Mouse (Mus musculus) c-Kit-positive CD71-positive TER-119-negative erythroid progenitor cells, embryonic 14.5 days (primary cell): ENCODE data around the gene Mdm4.
"Not testable (repeated sequence)": the region's sequence is repeated elsewhere in the genome, so short reads cannot be mapped to it uniquely, and the experiment has no call there.

Experiments used
- DNase-seq: peaks from one replicate; pipeline ENCODE4 v3.0.0-alpha.2; 2013; ENCODE audit warnings: low read depth

Mdm4 gene

GRCm38 (mm10) chr1:133020137-133020894, 10.0 kb downstream of the Mdm4 start:
- DNase-seq: no peak

GRCm38 (mm10) chr1:133019312-133019711, 11.0 kb downstream of the Mdm4 start:
- no peak for DNase-seq

GRCm38 (mm10) chr1:133018580-133018979, 11.8 kb downstream of the Mdm4 start:
- no peak for DNase-seq

GRCm38 (mm10) chr1:133016775-133017428, 13.5 kb downstream of the Mdm4 start:
- no peak for DNase-seq

- no peak for DNase-seq
Measured at GRCm38 (mm10) chr1:133014196-133014595, 16.2 kb downstream of the Mdm4 start.

GRCm38 (mm10) chr1:133013331-133013730, 17.0 kb downstream of the Mdm4 start:
- no peak for DNase-seq

- no peak for DNase-seq
Measured at GRCm38 (mm10) chr1:133011955-133012841, 18.2 kb downstream of the Mdm4 start.

- no peak for DNase-seq
Measured at GRCm38 (mm10) chr1:133006571-133006970, 23.8 kb downstream of the Mdm4 start.

- DNase-seq: no peak
Measured at GRCm38 (mm10) chr1:133000347-133000746, 30.0 kb downstream of the Mdm4 start.

GRCm38 (mm10) chr1:132991580-132991979, 38.8 kb downstream of the Mdm4 start:
- no peak for DNase-seq

- no peak for DNase-seq
Measured at GRCm38 (mm10) chr1:132990733-132991132, 39.6 kb downstream of the Mdm4 start.

- not testable (repeated sequence) for DNase-seq
Measured at GRCm38 (mm10) chr1:132988556-132989459, 41.6 kb downstream of the Mdm4 start.

- DNase-seq: peak; percentile 29
Measured at GRCm38 (mm10) chr1:132982728-132983127, 47.6 kb downstream of the Mdm4 start.

- no peak for DNase-seq
Measured at GRCm38 (mm10) chr1:132981232-132981631, 49.1 kb downstream of the Mdm4 start.

GRCm38 (mm10) chr1:132977402-132977801, 53.0 kb downstream of the Mdm4 start:
- no peak for DNase-seq

GRCm38 (mm10) chr1:132968659-132969058, 61.7 kb downstream of the Mdm4 start:
- peak; percentile 57 for DNase-seq

- DNase-seq: no peak
Measured at GRCm38 (mm10) chr1:132964691-132965090, 65.7 kb downstream of the Mdm4 start.

- DNase-seq: no peak
Measured at GRCm38 (mm10) chr1:132964106-132964505, 66.3 kb downstream of the Mdm4 start.

- DNase-seq: no peak
Measured at GRCm38 (mm10) chr1:132961751-132962150, 68.6 kb downstream of the Mdm4 start.

- DNase-seq: no peak
Measured at GRCm38 (mm10) chr1:132956809-132957208, 73.6 kb downstream of the Mdm4 start.

GRCm38 (mm10) chr1:132947811-132948210, 82.5 kb downstream of the Mdm4 start:
- no peak for DNase-seq
